Mouse (Mus musculus): ENCODE measurements around the gene Cblb. TPM values are rescaled to one million over a fixed set of nuclear protein-coding genes. Genes with fewer than 3 reads are reported as not detected.

Gene Cblb
- polyA plus RNA-seq, 1 experiment from 2014 or later = 16.4 TPM

GRCm38 (mm10) chr16:52060100-52060719 is 29.2 kb downstream of the Cblb start:
- ATAC-seq (ENCODE audit: insufficient number of reproducible peaks, insufficient read depth, low FRiP score, low TSS enrichment, low read depth) = no peak
- Histone ChIP-seq H3K4me2 (no peak overlapping the region), H3K4me1 (peaks cover 42% of the 10 kb centered on the region), H3K4me3 (no peak overlapping the region), H3K9ac (no peak overlapping the region), H3K27me3 (no peaks in the 10 kb centered on the region), H3K27ac (peak overlapping the region; percentile 8; the same call in 1 of the 2 replicates), H3K9me3 (no peaks in the 10 kb centered on the region), H3K36me3 (0 out of 2 replicates have a peak, but pooled peaks cover 7% of the 10 kb centered on the region)
- 69% methylated on average over 17 of the region's 17 CpGs for WGBS

- Histone ChIP-seq H3K27ac (0 out of 2 replicates have a peak overlapping the region, but pooled peaks have one; percentile 8), H3K4me2 (no peak overlapping the region), H3K27me3 (no peaks in the 10 kb centered on the region), H3K4me1 (peaks cover 36% of the 10 kb centered on the region), H3K9ac (no peak overlapping the region), H3K4me3 (no peak overlapping the region), H3K9me3 (no peaks in the 10 kb centered on the region), H3K36me3 (0 out of 2 replicates have a peak, but pooled peaks cover 4% of the 10 kb centered on the region)
- WGBS = 50% methylated on average over 4 of the region's 4 CpGs
- no peak for ATAC-seq (ENCODE audit: insufficient number of reproducible peaks, insufficient read depth, low FRiP score, low TSS enrichment, low read depth)
These were observed 30.0 kb downstream of the Cblb start for GRCm38 (mm10) chr16:52061015-52061481.

GRCm38 (mm10) chr16:52064309-52065105 is 33.5 kb downstream of the Cblb start:
- Histone ChIP-seq H3K4me3 (no peak overlapping the region), H3K36me3 (no peaks in the 10 kb centered on the region), H3K4me1 (peaks cover 33% of the 10 kb centered on the region), H3K27ac (no peak overlapping the region), H3K9ac (no peak overlapping the region), H3K9me3 (no peaks in the 10 kb centered on the region), H3K4me2 (no peak overlapping the region), H3K27me3 (no peaks in the 10 kb centered on the region)
- WGBS = 71% methylated on average over 12 of the region's 12 CpGs
- no peak for ATAC-seq (ENCODE audit: insufficient number of reproducible peaks, insufficient read depth, low FRiP score, low TSS enrichment, low read depth)

GRCm38 (mm10) chr16:52067632-52068516 is 36.8 kb downstream of the Cblb start:
- Histone ChIP-seq H3K9ac (no peak overlapping the region), H3K36me3 (no peaks in the 10 kb centered on the region), H3K27ac (no peak overlapping the region), H3K4me3 (no peak overlapping the region), H3K4me2 (no peak overlapping the region), H3K27me3 (no peaks in the 10 kb centered on the region), H3K9me3 (no peaks in the 10 kb centered on the region), H3K4me1 (peaks cover 19% of the 10 kb centered on the region; the same call in 1 of the 2 replicates)
- 56% methylated on average over 10 of the region's 10 CpGs for WGBS
- no peak for ATAC-seq (ENCODE audit: insufficient number of reproducible peaks, insufficient read depth, low FRiP score, low TSS enrichment, low read depth)

GRCm38 (mm10) chr16:52068517-52068874 is 37.5 kb downstream of the Cblb start:
- Histone ChIP-seq H3K4me2 (no peak overlapping the region), H3K9ac (no peak overlapping the region), H3K27me3 (no peaks in the 10 kb centered on the region), H3K9me3 (no peaks in the 10 kb centered on the region), H3K4me1 (peaks cover 19% of the 10 kb centered on the region; the same call in 1 of the 2 replicates), H3K4me3 (no peak overlapping the region), H3K36me3 (no peaks in the 10 kb centered on the region), H3K27ac (no peak overlapping the region)
- ATAC-seq (ENCODE audit: insufficient number of reproducible peaks, insufficient read depth, low FRiP score, low TSS enrichment, low read depth) = no peak
- 86% methylated on average over 3 of the region's 3 CpGs for WGBS

GRCm38 (mm10) chr16:52069648-52070047 is 38.6 kb downstream of the Cblb start:
- no peaks in the 10 kb centered on the region for H3K27me3 ChIP-seq
- H3K36me3 ChIP-seq = no peaks in the 10 kb centered on the region
- no peak overlapping the region for H3K9ac ChIP-seq
- peaks cover 19% of the 10 kb centered on the region; the same call in 1 of the 2 replicates for H3K4me1 ChIP-seq
- no peaks in the 10 kb centered on the region for H3K9me3 ChIP-seq
- no peak overlapping the region for H3K27ac ChIP-seq
- no peak overlapping the region for H3K4me2 ChIP-seq
- WGBS = 87% methylated on average over 6 of the region's 6 CpGs
- no peak overlapping the region for H3K4me3 ChIP-seq
- ATAC-seq (ENCODE audit: insufficient number of reproducible peaks, insufficient read depth, low FRiP score, low TSS enrichment, low read depth) = no peak

- Histone ChIP-seq H3K27ac (no peak overlapping the region), H3K27me3 (no peaks in the 10 kb centered on the region), H3K9me3 (no peaks in the 10 kb centered on the region), H3K4me3 (no peak overlapping the region), H3K4me1 (peaks cover 19% of the 10 kb centered on the region; the same call in 1 of the 2 replicates), H3K36me3 (no peaks in the 10 kb centered on the region), H3K9ac (no peak overlapping the region), H3K4me2 (no peak overlapping the region)
- 94% methylated on average over 5 of the region's 5 CpGs for WGBS
- no peak for ATAC-seq (ENCODE audit: insufficient number of reproducible peaks, insufficient read depth, low FRiP score, low TSS enrichment, low read depth)
These were observed 39.1 kb downstream of the Cblb start for GRCm38 (mm10) chr16:52070128-52070527.

GRCm38 (mm10) chr16:52071290-52071689 is 40.3 kb downstream of the Cblb start:
- no peak overlapping the region for H3K4me2 ChIP-seq
- no peaks in the 10 kb centered on the region for H3K27me3 ChIP-seq
- no peaks in the 10 kb centered on the region for H3K9me3 ChIP-seq
- no peak overlapping the region for H3K4me3 ChIP-seq
- H3K27ac ChIP-seq = no peak overlapping the region
- no peak overlapping the region for H3K9ac ChIP-seq
- H3K36me3 ChIP-seq = no peaks in the 10 kb centered on the region
- no peak for ATAC-seq (ENCODE audit: insufficient number of reproducible peaks, insufficient read depth, low FRiP score, low TSS enrichment, low read depth)
- peaks cover 19% of the 10 kb centered on the region; the same call in 1 of the 2 replicates for H3K4me1 ChIP-seq
- WGBS = 72% methylated on average over 2 of the region's 2 CpGs

- Histone ChIP-seq H3K27me3 (no peaks in the 10 kb centered on the region), H3K27ac (no peak overlapping the region), H3K36me3 (no peaks in the 10 kb centered on the region), H3K9ac (no peak overlapping the region), H3K4me3 (no peak overlapping the region), H3K4me1 (peaks cover 18% of the 10 kb centered on the region; the same call in 1 of the 2 replicates), H3K9me3 (no peaks in the 10 kb centered on the region), H3K4me2 (no peak overlapping the region)
- 80% methylated on average over 6 of the region's 6 CpGs for WGBS
- no peak for ATAC-seq (ENCODE audit: insufficient number of reproducible peaks, insufficient read depth, low FRiP score, low TSS enrichment, low read depth)
These were observed 40.8 kb downstream of the Cblb start for GRCm38 (mm10) chr16:52071766-52072209.

GRCm38 (mm10) chr16:52076652-52077051 is 45.6 kb downstream of the Cblb start:
- no peak for ATAC-seq (ENCODE audit: insufficient number of reproducible peaks, insufficient read depth, low FRiP score, low TSS enrichment, low read depth)

GRCm38 (mm10) chr16:52077901-52078300 is 46.9 kb downstream of the Cblb start:
- Histone ChIP-seq H3K27ac (no peak overlapping the region), H3K4me3 (no peak overlapping the region), H3K36me3 (no peaks in the 10 kb centered on the region), H3K9me3 (no peaks in the 10 kb centered on the region), H3K4me2 (no peak overlapping the region), H3K27me3 (no peaks in the 10 kb centered on the region), H3K4me1 (peaks cover 6% of the 10 kb centered on the region), H3K9ac (no peak overlapping the region)
- 43% methylated on average over 4 of the region's 4 CpGs for WGBS
- ATAC-seq (ENCODE audit: insufficient number of reproducible peaks, insufficient read depth, low FRiP score, low TSS enrichment, low read depth) = no peak

More at GRCm38 (mm10) chr16:52076652-52077051, 45.6 kb downstream of the Cblb start:
- 79% methylated on average over 7 of the region's 7 CpGs for WGBS
- Histone ChIP-seq H3K27ac (no peak overlapping the region), H3K27me3 (no peaks in the 10 kb centered on the region), H3K4me3 (no peak overlapping the region), H3K4me1 (peaks cover 6% of the 10 kb centered on the region), H3K36me3 (no peaks in the 10 kb centered on the region), H3K9ac (no peak overlapping the region), H3K9me3 (no peaks in the 10 kb centered on the region), H3K4me2 (no peak overlapping the region)
